Mouse (Mus musculus) olfactory bulb, adult 2 months (tissue): ENCODE measurements around the gene Zfp367. TPM values are rescaled to one million over a fixed set of nuclear protein-coding genes. Genes with fewer than 3 reads are reported as not detected.

Source experiments
- H3K27ac ChIP-seq: fragments of 200-500 bp; 2 replicates; pipeline ENCODE4 v1.5.1; 2012; ENCODE audit warnings: low read depth, low read length; ENCODE audit not compliant: insufficient read depth
- H3K4me1 ChIP-seq: fragments of 200-500 bp; 2 replicates; pipeline ENCODE4 v1.6.1; 2012; ENCODE audit warnings: low read length; ENCODE audit not compliant: control insufficient read depth, insufficient read depth
- H3K4me3 ChIP-seq: fragments of 200-500 bp; 2 replicates; pipeline ENCODE4 v1.5.1; 2012; ENCODE audit warnings: mild to moderate bottlenecking, low read depth, low read length, moderate library complexity; ENCODE audit not compliant: insufficient read depth
- CTCF ChIP-seq: fragments of 200-500 bp; IDR thresholded peaks from 2 replicates; pipeline ENCODE4 v1.5.1; 2012; ENCODE audit warnings: low read depth, mild to moderate bottlenecking, low read length, moderate library complexity; ENCODE audit not compliant: insufficient read depth
- POLR2A ChIP-seq: fragments of 200-500 bp; IDR thresholded peaks from 2 replicates; pipeline ENCODE4 v1.6.1; 2012; ENCODE audit warnings: mild to moderate bottlenecking, low read depth, low read length, moderate library complexity; ENCODE audit not compliant: insufficient read depth
- WGBS: fragments of 180-500 bp; shearing (Covaris S2); methylation state at CpG from one replicate; pipeline ENCODE4 v1.1.7; 2018; 5-methylcytosine and 5-hydroxymethylcytosine counted together
- polyA plus RNA-seq: library from polyadenylated mRNA; stranded (reverse); fragments of >200 nt; gene quantifications from 2 replicates; pipeline ENCODE4 v1.2.4, GENCODE M21; 2012; ENCODE audit warnings: low replicate concordance; ENCODE audit not compliant: missing spikeins, insufficient read depth, insufficient read length

Gene Zfp367
- polyA plus RNA-seq, 1 experiment: not detected

- no peak overlapping the region for H3K27ac ChIP-seq
- no peaks in the 10 kb centered on the region for H3K4me1 ChIP-seq
- no peak for TF ChIP-seq CTCF
- TF ChIP-seq POLR2A: no peak
- no peak overlapping the region for H3K4me3 ChIP-seq
- 55% methylated on average over 8 of the region's 8 CpGs for WGBS
These were observed 45.5 kb downstream of the Zfp367 start for GRCm38 (mm10) chr13:64107535-64107934.

DNA sequence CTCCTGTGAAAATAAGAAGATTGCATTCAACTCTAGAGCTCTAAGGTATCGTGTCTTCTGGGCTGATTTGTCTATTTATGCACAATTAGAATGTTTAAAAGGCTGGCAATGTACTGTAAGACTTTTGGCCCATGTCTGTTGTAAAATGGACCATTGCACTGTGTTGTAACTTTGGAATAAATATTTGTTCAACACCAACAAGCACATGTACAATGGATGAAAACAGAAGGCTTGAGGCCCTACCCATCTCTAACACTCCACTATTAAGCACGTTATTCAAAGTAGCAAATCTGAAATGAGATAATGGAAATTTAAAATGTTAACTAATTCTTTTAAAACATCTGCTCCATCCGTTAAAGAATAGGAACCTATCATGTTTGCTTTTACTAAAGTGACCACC, 45.9 kb downstream of the Zfp367 start:
- TF ChIP-seq CTCF: no peak
- TF ChIP-seq POLR2A: no peak
- WGBS: 63% methylated on average over 3 of the region's 3 CpGs
- Histone ChIP-seq H3K4me3 (no peak overlapping the region), H3K27ac (no peak overlapping the region), H3K4me1 (no peaks in the 10 kb centered on the region)

GRCm38 (mm10) chr13:64105690-64106089, 47.3 kb downstream of the Zfp367 start:
- 92% methylated on average over 3 of the region's 3 CpGs for WGBS
- no peak overlapping the region for H3K4me3 ChIP-seq
- no peaks in the 10 kb centered on the region for H3K4me1 ChIP-seq
- TF ChIP-seq POLR2A: no peak
- TF ChIP-seq CTCF: no peak
- no peak overlapping the region for H3K27ac ChIP-seq

DNA sequence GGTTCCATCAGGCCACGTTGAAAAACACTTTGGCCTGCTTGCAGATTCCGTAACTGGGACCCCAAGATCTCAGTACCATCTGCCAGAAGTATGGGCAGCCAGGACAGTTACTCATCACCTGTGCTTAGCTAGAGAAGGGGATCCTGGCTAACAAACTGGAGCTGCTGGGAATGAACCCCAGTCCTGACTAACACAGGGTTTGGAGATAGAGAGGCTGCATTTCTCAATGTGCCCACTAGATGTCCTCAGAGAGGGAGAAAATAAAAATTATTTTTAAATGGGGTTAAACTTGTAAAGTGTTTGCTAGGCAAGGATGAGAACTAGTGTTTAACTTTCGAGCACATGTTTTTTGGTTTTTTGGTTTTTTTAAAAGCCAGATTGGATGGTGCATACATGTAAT, 52.8 kb downstream of the Zfp367 start:
- Histone ChIP-seq H3K4me3 (no peak overlapping the region), H3K27ac (no peak overlapping the region), H3K4me1 (no peaks in the 10 kb centered on the region)
- 64% methylated on average over 3 of the region's 3 CpGs for WGBS
- TF ChIP-seq CTCF: no peak
- TF ChIP-seq POLR2A: no peak

DNA sequence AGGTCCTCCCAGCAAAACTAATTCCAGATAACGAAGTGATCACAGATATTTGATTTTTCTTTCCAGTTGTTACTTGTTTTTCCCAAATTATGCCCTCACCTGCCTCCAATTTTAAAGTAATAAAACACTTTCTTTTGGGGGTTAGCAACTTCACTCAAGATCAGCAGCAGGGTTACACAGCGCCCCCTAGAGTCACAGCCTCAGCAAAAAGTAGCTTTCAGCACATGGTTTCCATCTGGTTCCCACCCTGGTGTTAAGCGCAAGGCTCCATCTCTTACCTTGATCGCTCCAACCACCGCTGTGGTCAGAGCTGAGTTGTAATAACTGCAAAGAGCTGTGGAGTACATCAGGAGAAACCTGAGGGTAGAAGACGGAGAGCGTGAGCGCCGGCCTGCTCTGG, 54.0 kb downstream of the Zfp367 start:
- H3K4me3 ChIP-seq: no peak overlapping the region
- no peaks in the 10 kb centered on the region for H3K4me1 ChIP-seq
- 81% methylated on average over 9 of the region's 9 CpGs for WGBS
- H3K27ac ChIP-seq: no peak overlapping the region
- TF ChIP-seq POLR2A (no peak), CTCF (no peak)

DNA sequence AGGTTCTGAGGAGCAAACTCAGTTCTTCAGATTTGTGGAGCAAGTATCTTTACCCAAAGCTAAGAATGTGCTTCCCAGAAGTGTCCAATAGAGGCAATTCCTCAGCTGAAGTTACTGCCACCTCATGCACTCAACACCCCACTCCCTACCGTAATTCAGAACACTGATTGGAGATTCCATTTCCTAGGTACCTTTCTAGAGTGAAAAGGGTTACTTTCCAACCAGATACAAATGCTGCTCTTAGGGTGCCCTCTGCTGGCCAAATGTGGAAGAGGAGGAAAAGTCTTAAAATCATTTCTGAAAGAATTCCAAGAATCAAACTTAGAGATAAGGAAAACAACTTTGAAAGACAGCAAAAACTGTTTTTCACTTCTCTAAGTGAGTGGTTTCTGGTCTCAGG, 59.7 kb downstream of the Zfp367 start:
- Histone ChIP-seq H3K27ac (no peak overlapping the region), H3K4me1 (no peaks in the 10 kb centered on the region), H3K4me3 (no peak overlapping the region)
- TF ChIP-seq CTCF: no peak
- TF ChIP-seq POLR2A: no peak
- 0% methylated on average over 1 of the region's 1 CpGs for WGBS

DNA sequence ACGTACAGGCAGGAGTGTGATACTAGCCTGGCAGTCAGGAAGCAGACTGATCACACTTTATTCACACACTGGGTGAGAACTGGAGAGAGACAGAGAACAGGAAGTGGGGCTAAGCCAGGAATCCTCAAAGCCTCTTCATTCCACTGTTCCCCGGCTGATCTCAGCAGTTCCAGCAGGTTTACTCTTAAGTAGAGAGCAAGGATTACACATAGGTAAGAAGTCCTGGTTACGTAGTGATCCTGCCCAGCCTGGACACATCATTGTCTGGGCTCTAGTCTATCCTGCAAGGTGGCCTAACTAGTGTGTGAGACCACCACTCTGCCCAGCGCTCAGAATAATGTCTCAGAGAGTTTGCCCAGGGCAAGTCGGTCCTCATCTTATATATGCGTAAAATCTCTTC, 60.2 kb downstream of the Zfp367 start:
- Histone ChIP-seq H3K4me3 (no peak overlapping the region), H3K27ac (no peak overlapping the region), H3K4me1 (no peaks in the 10 kb centered on the region)
- TF ChIP-seq POLR2A (no peak), CTCF (no peak)
- WGBS: 72% methylated on average over 6 of the region's 6 CpGs

- no peak overlapping the region for H3K27ac ChIP-seq
- no peak overlapping the region for H3K4me3 ChIP-seq
- WGBS: 91% methylated on average over 3 of the region's 3 CpGs
- no peak for TF ChIP-seq CTCF
- TF ChIP-seq POLR2A: no peak
- H3K4me1 ChIP-seq: no peaks in the 10 kb centered on the region
These were observed 60.9 kb downstream of the Zfp367 start for GRCm38 (mm10) chr13:64092141-64092540.

DNA sequence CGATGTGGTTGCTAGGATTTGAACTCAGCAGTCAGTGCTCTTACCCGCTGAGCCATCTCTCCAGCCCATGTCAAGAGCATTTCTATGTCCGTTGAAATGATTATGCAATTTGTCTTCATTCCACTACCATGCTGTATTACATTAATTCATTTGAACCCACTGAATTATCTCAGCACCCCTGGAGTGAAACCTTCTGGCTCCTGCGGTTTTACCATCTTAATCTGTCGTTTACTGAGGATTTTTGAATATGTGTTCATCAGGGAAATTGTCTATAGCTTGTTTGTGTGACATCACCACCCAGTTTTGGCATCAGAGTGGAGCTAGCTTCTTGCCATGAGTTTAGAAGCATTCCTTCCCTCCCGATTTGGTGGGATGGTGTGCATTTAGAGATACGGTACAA, 62.0 kb downstream of the Zfp367 start:
- no peak for TF ChIP-seq CTCF
- no peak for TF ChIP-seq POLR2A
- Histone ChIP-seq H3K27ac (no peak overlapping the region), H3K4me3 (no peak overlapping the region), H3K4me1 (no peaks in the 10 kb centered on the region)
- WGBS: 56% methylated on average over 7 of the region's 7 CpGs

GRCm38 (mm10) chr13:64090278-64090677, 62.7 kb downstream of the Zfp367 start:
- TF ChIP-seq CTCF (no peak), POLR2A (no peak)
- Histone ChIP-seq H3K27ac (no peak overlapping the region), H3K4me3 (no peak overlapping the region), H3K4me1 (no peaks in the 10 kb centered on the region)
- 91% methylated on average over 5 of the region's 5 CpGs for WGBS
